Mouse (Mus musculus): ENCODE measurements around the gene Rgs3. TPM values are rescaled to one million over a fixed set of nuclear protein-coding genes. Genes with fewer than 3 reads are reported as not detected.
A peak's percentile ranks its signal among the peaks of the same experiment; 100 is the strongest.
"Not testable (repeated sequence)": the region's sequence is repeated elsewhere in the genome, so short reads cannot be mapped to it uniquely, and the experiment has no call there.

Gene Rgs3
- total RNA-seq, 2 experiments from 2014 or later: 28.2 to 32.3 TPM

DNA sequence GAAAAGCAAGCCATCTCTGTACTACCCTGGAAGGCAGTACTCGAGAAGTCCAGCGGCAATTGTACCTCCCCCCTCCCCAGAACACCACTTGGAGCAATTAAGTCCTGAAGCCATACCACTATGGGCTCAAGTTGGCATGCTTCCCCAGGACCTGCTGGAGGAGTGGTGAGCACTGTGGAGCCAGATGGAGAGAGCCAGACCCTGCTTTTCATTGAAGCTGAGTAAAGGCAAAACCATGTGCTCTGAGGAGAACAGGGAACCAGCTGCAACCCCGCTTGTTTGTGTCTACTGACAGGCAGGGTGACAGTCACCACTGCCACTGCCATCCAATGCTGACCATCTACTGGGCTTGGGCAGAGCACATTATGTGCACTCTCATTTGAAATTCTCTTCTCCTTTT is 17.8 kb upstream of the Rgs3 start:
- DNase-seq (ENCODE audit: low spot score in 2 of 2): no peak
- intact Hi-C loops (cut with DNase I): no loop called here

- no peak for DNase-seq (ENCODE audit: low spot score in 2 of 2)
- intact Hi-C loops (cut with DNase I): no loop called here
Measured at GRCm38 (mm10) chr4:62543782-62544181, 15.9 kb upstream of the Rgs3 start.

DNA sequence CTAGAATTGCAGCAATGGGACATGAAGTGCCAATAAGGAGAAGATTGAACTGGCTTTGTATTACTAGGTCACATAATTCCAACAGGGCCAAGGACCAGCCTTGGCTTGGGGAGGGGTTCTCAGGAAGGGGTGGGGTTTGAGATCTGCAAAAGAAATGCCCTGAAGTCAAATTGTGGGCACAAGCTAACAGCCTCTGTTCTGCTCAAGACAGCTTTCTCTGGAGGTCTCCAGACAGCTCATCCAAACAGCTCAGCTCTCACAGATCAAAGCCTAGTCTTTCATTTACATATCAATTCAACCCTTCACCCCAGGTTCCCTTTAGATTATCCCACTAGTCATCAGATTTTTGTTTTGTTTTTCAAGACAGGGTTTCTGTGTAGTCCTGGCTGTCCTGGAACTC is 14.8 kb upstream of the Rgs3 start:
- DNase-seq (ENCODE audit: low spot score in 2 of 2): no peak
- intact Hi-C loops (cut with DNase I): no loop called here

DNA sequence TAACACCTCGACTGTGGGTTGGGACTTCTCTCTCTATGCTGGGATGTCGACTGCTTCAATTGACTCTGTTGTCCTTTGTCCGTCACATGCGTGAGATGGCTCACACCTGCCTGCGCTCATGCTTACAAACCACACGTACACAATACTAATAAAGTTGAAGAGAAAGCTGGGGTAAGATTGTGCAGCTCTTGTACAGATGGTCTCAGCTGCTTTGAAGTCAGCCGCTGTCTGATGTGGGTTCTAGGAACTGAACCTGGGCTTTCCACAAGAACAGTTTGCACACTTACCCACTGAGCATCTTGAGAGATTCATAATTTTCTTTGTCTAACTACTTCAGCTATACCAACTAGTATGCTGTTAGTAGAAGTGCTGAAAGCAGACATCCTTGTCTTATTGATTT is 7.7 kb upstream of the Rgs3 start:
- intact Hi-C loops (cut with DNase I): no loop called here
- no peak for DNase-seq (ENCODE audit: low spot score in 2 of 2)

DNA sequence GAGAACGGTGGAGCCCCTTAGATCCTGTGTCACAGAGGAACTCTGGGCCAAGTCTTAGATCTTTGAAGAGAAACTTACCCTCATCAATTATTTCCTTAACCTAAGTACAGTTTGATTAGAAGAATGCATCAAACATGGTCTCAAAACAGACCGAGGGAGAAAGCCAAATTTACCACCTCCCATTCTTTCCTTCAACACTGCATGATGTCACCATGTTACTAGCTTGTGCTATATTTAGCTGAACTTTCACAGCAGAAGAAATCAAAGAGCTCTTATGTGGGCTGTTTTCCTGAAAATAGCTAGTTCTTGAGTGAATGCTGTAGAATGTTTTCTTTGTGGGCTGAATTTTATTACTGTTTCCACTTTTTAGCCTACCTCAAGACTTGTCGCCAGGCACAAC is 2.2 kb upstream of the Rgs3 start:
- DNase-seq (ENCODE audit: low spot score in 2 of 2): no peak
- intact Hi-C loops (cut with DNase I): no loop called here

- peak; percentile 50 to 71 for DNase-seq (ENCODE audit: low spot score in 2 of 2)
- intact Hi-C loops (cut with DNase I): loop anchor here (1.0 kb wide), 2 partner anchors 135 to 203 kb away; no protein-coding TSS in a partner anchor
Measured at GRCm38 (mm10) chr4:62560963-62561629, 1.4 kb downstream of the Rgs3 start.

DNA sequence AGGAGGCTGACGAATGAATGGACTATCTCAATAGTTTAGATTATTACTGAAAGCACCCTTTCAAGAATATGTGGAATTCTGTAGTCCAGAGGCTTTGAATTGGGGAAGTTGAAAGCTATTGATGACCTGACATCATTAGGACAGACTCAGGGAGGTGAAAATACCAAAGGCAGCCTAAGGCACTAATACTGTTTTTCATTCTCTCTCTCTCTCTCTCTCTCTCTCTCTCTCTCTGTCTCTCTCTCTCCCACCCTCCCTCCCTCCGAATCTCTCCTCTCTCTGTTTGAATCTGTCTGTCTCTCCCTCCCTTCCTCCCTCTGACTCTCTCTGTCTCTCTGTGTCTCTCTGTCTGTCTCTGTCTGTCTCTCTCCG is 2.0 kb downstream of the Rgs3 start:
- intact Hi-C loops (cut with DNase I): loop anchor here (1.0 kb wide), 2 partner anchors 135 to 203 kb away; no protein-coding TSS in a partner anchor
- DNase-seq (ENCODE audit: low spot score in 2 of 2): no peak

DNA sequence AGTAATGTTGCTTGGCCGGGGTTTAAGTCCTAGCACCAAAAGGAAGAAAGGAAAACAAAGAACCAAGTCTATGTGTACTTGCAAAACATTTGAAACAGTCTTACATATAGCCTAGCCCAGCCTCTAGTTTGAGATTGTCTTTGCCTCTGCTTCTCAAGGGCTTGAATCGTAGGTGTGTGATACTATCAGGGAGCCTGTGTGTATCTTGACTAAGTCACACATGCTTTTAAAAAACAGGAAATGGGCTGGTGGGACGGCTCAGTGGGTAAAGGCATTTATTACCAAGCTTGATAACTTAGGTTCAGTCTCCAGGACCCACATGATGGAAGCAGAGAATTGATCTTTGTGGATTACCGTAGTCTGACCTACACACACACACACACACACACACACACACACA is 2.4 kb downstream of the Rgs3 start:
- intact Hi-C loops (cut with DNase I): no loop called here
- DNase-seq (ENCODE audit: low spot score in 2 of 2): no peak

DNA sequence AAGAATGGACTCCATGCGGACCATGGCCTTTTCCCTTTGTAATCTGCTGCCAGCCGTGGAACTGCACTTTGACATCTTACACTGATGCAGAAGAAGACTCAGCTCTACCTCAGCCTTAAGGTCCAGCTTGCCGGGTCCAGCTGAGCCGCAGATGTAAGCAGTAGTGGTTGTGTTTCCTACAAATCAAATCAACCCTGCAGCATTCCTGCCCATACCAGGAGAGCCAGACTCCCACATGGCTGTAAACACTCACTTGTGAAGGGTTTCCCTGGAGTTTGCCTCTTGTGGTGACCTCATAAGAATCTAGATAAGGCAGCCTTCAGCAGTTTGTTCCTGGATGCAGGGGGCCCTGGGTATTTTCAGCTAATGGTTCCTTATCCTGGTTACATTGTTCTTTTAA is 6.9 kb downstream of the Rgs3 start:
- intact Hi-C loops (cut with DNase I): no loop called here
- no peak for DNase-seq (ENCODE audit: low spot score in 2 of 2)

DNA sequence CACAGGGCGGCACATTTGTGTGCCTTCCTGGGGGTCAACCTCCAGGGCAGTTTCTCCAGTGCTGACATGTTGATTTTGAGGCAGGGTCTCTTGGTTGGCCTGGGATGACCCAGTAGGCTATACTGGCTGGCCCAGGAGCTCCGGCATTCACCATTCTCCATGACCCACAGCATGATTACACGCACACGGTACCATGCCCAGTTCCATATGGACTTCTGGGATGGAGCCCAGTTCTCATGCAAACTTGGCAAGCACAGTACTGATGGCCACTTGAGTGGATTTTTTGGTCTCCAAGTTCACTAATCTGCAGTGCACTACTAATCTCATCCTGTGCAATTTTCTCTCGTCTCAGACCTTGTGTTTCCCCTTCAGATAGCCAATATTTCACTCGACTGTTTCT is 8.0 kb downstream of the Rgs3 start:
- no peak for DNase-seq (ENCODE audit: low spot score in 2 of 2)
- intact Hi-C loops (cut with DNase I): no loop called here

GRCm38 (mm10) chr4:62568359-62568758 is 8.7 kb downstream of the Rgs3 start:
- intact Hi-C loops (cut with DNase I): no loop called here
- no peak for DNase-seq (ENCODE audit: low spot score in 2 of 2)

GRCm38 (mm10) chr4:62569603-62570002 is 10.0 kb downstream of the Rgs3 start:
- intact Hi-C loops (cut with DNase I): no loop called here
- DNase-seq (ENCODE audit: low spot score in 2 of 2): no peak

- DNase-seq (ENCODE audit: low spot score in 2 of 2): no peak
- intact Hi-C loops (cut with DNase I): no loop called here
Measured at GRCm38 (mm10) chr4:62570029-62570428, 10.4 kb downstream of the Rgs3 start.

DNA sequence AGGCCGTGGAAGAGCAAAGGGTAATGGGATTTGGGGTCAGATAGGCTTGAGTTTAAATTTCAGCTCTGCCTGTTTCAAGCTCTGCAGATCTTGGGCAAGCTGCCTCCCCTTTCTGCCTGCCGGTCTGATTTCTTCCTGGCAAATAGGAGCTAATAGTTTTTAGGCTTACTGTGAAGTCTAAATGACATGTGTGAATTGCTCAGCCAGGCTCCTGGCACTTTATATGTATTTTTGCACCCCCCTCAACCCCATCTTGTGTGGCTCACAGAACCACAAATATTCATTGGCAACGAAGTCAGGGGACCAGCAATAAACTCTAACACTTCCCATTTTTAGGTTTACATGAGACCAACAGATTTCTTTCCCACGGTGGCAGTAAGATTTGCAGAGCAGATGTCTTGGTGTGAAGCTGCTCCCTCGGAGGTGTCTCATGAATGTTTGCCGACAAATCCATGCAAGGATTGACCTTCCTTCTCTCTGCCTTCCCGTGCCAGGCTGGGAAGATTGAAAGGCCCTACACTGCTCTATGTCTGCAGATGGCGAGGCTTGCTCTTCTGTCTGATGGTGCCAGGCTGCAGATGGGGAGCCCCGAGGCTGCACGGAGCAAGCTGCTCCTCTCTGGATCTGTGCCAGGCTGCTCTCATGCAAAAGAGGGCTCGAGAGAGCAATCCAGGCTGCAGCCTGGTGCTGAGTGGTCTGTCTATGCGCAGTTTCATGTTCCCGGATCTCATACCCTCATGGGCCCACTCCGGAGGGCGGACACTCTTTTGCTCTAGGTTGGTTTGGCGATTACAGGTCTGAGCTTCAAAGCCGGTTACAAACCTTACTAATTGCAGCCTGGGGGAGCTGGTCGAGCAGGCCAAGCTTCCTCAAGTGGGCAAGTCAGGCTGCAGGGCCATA is 23.0 kb downstream of the Rgs3 start:
- peak; percentile 46 to 50 for DNase-seq (ENCODE audit: low spot score in 2 of 2)
- intact Hi-C loops (cut with DNase I): no loop called here

- intact Hi-C loops (cut with DNase I): no loop called here
- peak; percentile 26 to 47 for DNase-seq (ENCODE audit: low spot score in 2 of 2)
Measured at GRCm38 (mm10) chr4:62583265-62584092, 23.8 kb downstream of the Rgs3 start.

DNA sequence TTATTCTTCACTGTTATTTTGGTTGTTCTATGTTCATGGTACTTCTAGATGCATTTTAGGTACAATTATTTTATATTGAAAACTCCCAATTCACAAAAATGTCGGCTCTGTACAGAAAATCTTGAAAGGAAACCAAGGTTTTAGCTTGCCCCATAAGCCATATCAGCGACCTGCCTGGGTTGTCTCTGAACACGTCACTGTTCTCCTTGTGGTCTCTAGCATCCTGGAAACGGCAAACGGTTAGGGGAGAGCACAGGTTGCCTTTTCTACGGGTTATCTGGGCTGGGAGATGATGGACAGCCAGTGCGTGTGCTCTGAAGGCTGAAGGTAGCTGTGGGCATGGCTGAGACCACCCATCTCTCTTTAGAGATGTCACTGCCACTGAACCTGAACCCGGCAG is 27.4 kb downstream of the Rgs3 start:
- no peak for DNase-seq (ENCODE audit: low spot score in 2 of 2)
- intact Hi-C loops (cut with DNase I): no loop called here

DNA sequence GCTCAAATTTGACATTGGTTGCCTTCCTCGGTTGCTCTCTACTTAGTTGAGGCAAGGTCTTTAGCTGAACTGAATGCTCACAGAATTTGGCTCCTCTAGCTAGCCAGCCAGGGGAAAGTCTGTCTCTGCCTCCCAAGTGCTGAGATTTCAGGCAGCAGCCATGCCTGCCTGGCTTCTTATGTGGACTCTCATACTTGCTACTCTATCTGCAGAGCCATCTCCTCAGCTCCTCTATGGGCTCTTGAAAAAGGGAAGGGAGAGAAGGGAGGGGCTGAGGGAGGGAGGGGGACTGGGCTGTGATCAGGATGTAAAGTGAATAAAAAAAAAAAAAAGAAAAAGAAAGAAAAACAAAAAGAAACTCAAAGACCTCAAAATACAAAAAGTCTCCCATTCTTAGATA is 31.2 kb downstream of the Rgs3 start:
- DNase-seq (ENCODE audit: low spot score in 2 of 2): no peak
- intact Hi-C loops (cut with DNase I): no loop called here

GRCm38 (mm10) chr4:62591326-62591725 is 31.7 kb downstream of the Rgs3 start:
- intact Hi-C loops (cut with DNase I): no loop called here
- no peak for DNase-seq (ENCODE audit: low spot score in 2 of 2)

- DNase-seq (ENCODE audit: low spot score in 2 of 2); intact Hi-C loops (cut with DNase I): not testable (repeated sequence)
Measured at GRCm38 (mm10) chr4:62593546-62594240, 34.0 kb downstream of the Rgs3 start.

GRCm38 (mm10) chr4:62594442-62594841 is 34.8 kb downstream of the Rgs3 start:
- no peak for DNase-seq (ENCODE audit: low spot score in 2 of 2)
- intact Hi-C loops (cut with DNase I): no loop called here

Measured in left cerebral cortex, postnatal 36 days (tissue).